Mouse (Mus musculus) embryonic facial prominence, embryonic 10.5 days (tissue): ENCODE measurements around the gene Gm4969. TPM values are rescaled to one million over a fixed set of nuclear protein-coding genes. Genes with fewer than 3 reads are reported as not detected.

Experiments used
- DNase-seq: peaks from one replicate; pipeline ENCODE4 v3.0.0-alpha.2; 2017; ENCODE audit warnings: low spot score
- H3K27ac ChIP-seq: fragments of 300-500 bp; sonication (generic); replicated peaks from 2 replicates; pipeline ENCODE4 v1.5.1; 2016; ENCODE audit warnings: mild to moderate bottlenecking
- H3K27me3 ChIP-seq: fragments of 300-500 bp; sonication (generic); replicated peaks from 2 replicates; pipeline ENCODE4 v1.6.1; 2016; ENCODE audit warnings: low read depth, mild to moderate bottlenecking; ENCODE audit not compliant: poor library complexity, severe bottlenecking
- H3K36me3 ChIP-seq: fragments of 300-500 bp; sonication (generic); replicated peaks from 2 replicates; pipeline ENCODE4 v1.6.1; 2016; ENCODE audit warnings: mild to moderate bottlenecking, moderate library complexity
- H3K4me1 ChIP-seq: fragments of 300-500 bp; sonication (generic); 2 replicates; pipeline ENCODE4 v1.6.1; 2016
- H3K4me3 ChIP-seq: fragments of 300-500 bp; sonication (generic); 2 replicates; pipeline ENCODE4 v1.5.1; 2016; ENCODE audit warnings: mild to moderate bottlenecking, moderate library complexity
- H3K9me3 ChIP-seq: fragments of 300-500 bp; sonication (generic); 2 replicates; pipeline ENCODE4 v1.6.1; 2016; ENCODE audit warnings: mild to moderate bottlenecking
- WGBS: fragments of 180-500 bp; shearing (Covaris S2); methylation state at CpG from one replicate; pipeline ENCODE4 v1.1.7; 2016; 5-methylcytosine and 5-hydroxymethylcytosine counted together
- polyA plus RNA-seq: library from polyadenylated mRNA; unstranded; fragments of >200 nt; fragmentation: Nextera tagmentation; extraction: Ambion mirVana; gene quantifications from 2 replicates; pipeline ENCODE4 v1.2.1, GENCODE M21; 2016

Gene Gm4969
- polyA plus RNA-seq, 1 experiment from 2014 or later, result 1.9 TPM

GRCm38 (mm10) chr7:19088813-19089212 is 29.4 kb downstream of the Gm4969 start:
- no peaks in the 10 kb centered on the region for H3K9me3 ChIP-seq
- peaks cover 69% of the 10 kb centered on the region for H3K36me3 ChIP-seq
- peak; percentile 78 for DNase-seq
- peaks cover 40% of the 10 kb centered on the region for H3K27me3 ChIP-seq
- no peak overlapping the region for H3K27ac ChIP-seq
- 42% methylated on average over 10 of the region's 10 CpGs for WGBS
- 0 out of 2 replicates have a peak overlapping the region, but pooled peaks have one; percentile 2 for H3K4me3 ChIP-seq
- H3K4me1 ChIP-seq, result peaks cover 55% of the 10 kb centered on the region

DNA sequence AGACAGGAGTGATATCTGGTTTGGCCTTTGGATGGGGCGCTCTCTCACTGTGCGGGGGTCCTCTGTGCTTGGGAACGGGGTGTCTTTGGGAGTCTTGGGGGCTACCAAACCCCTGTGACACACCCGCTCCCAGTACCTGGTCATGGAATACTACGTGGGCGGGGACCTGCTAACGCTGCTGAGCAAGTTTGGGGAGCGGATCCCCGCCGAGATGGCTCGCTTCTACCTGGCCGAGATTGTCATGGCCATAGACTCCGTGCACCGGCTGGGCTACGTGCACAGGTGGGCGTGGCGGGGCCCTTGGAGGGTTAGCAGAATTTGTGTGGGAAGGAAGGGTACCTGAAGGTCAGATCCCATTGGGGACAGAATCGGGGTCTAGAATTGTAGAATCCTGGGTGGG is 31.4 kb downstream of the Gm4969 start:
- Histone ChIP-seq H3K27me3 (peaks cover 32% of the 10 kb centered on the region), H3K27ac (no peak overlapping the region), H3K9me3 (no peaks in the 10 kb centered on the region), H3K36me3 (peaks cover 87% of the 10 kb centered on the region), H3K4me1 (peaks cover 58% of the 10 kb centered on the region), H3K4me3 (no peak overlapping the region)
- WGBS, result 58% methylated on average over 18 of the region's 18 CpGs
- no peak for DNase-seq

GRCm38 (mm10) chr7:19086042-19086441 is 32.1 kb downstream of the Gm4969 start:
- Histone ChIP-seq H3K27me3 (peaks cover 24% of the 10 kb centered on the region), H3K27ac (no peak overlapping the region), H3K4me1 (peaks cover 55% of the 10 kb centered on the region), H3K36me3 (peaks cover 87% of the 10 kb centered on the region), H3K9me3 (no peaks in the 10 kb centered on the region), H3K4me3 (peak overlapping the region; percentile 36)
- peak; percentile 68 for DNase-seq
- WGBS, result 7% methylated on average over 14 of the region's 14 CpGs

GRCm38 (mm10) chr7:19085495-19085894 is 32.7 kb downstream of the Gm4969 start:
- peaks cover 19% of the 10 kb centered on the region for H3K27me3 ChIP-seq
- peaks cover 55% of the 10 kb centered on the region for H3K4me1 ChIP-seq
- no peak for DNase-seq
- peaks cover 87% of the 10 kb centered on the region for H3K36me3 ChIP-seq
- H3K27ac ChIP-seq, result peak overlapping the region; percentile 40; the same call in 1 of the 2 replicates
- H3K9me3 ChIP-seq, result no peaks in the 10 kb centered on the region
- peak overlapping the region; percentile 36 for H3K4me3 ChIP-seq
- 10% methylated on average over 6 of the region's 6 CpGs for WGBS

GRCm38 (mm10) chr7:19084921-19085473 is 33.2 kb downstream of the Gm4969 start:
- no peaks in the 10 kb centered on the region for H3K9me3 ChIP-seq
- H3K36me3 ChIP-seq, result peaks cover 87% of the 10 kb centered on the region
- H3K27me3 ChIP-seq, result peaks cover 14% of the 10 kb centered on the region
- peaks cover 55% of the 10 kb centered on the region for H3K4me1 ChIP-seq
- H3K27ac ChIP-seq, result peak overlapping the region; percentile 40; the same call in 1 of the 2 replicates
- no peak for DNase-seq
- peak overlapping the region; percentile 36 for H3K4me3 ChIP-seq
- 20% methylated on average over 9 of the region's 9 CpGs for WGBS

- Histone ChIP-seq H3K4me1 (peaks cover 55% of the 10 kb centered on the region), H3K4me3 (peak overlapping the region; percentile 36), H3K27me3 (peaks cover 12% of the 10 kb centered on the region), H3K27ac (no peak overlapping the region), H3K36me3 (peaks cover 87% of the 10 kb centered on the region), H3K9me3 (no peaks in the 10 kb centered on the region)
- no peak for DNase-seq
- 74% methylated on average over 6 of the region's 6 CpGs for WGBS
Observed at GRCm38 (mm10) chr7:19084277-19084771, 33.8 kb downstream of the Gm4969 start.

DNA sequence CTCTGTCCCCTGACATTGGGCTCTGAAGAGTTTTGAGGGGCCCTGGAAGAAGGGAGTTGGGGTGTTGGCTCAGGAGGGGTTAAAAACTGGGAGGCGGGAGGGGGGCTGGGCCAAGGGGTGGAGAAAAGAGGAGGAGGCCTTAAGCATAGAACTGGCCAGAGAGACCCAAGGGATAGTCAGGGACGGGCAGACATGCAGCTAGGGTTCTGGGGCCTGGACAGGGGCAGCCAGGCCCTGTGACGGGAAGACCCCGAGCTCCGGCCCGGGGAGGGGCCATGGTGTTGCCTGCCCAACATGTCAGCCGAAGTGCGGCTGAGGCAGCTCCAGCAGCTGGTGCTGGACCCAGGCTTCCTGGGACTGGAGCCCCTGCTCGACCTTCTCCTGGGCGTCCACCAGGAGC is 34.5 kb downstream of the Gm4969 start, which contains the start of gene Dmpk:
Gene Dmpk, plus strand, starts transcription at position 149 of the 400 bp plus-strand sequence.
- H3K9me3 ChIP-seq, result no peaks in the 10 kb centered on the region
- H3K36me3 ChIP-seq, result peaks cover 89% of the 10 kb centered on the region
- H3K27ac ChIP-seq, result no peak within 1 kb of the TSS; the same call in 1 of the 2 replicates
- DNase-seq, result no peak
- peak within 1 kb of the TSS; percentile 36 for H3K4me3 ChIP-seq
- H3K27me3 ChIP-seq, result peaks cover 12% of the 10 kb centered on the region
- WGBS, result 57% methylated on average over 10 of the region's 10 CpGs
- H3K4me1 ChIP-seq, result peaks cover 55% of the 10 kb centered on the region

GRCm38 (mm10) chr7:19083096-19083495 is 35.1 kb downstream of the Gm4969 start:
- H3K4me3 ChIP-seq, result peak overlapping the region; percentile 36; the same call in 1 of the 2 replicates
- H3K36me3 ChIP-seq, result peaks cover 89% of the 10 kb centered on the region

GRCm38 (mm10) chr7:19082171-19082570 is 36.0 kb downstream of the Gm4969 start:
- H3K27me3 ChIP-seq, result peaks cover 10% of the 10 kb centered on the region
- peaks cover 66% of the 10 kb centered on the region for H3K4me1 ChIP-seq
- DNase-seq, result no peak
- peak overlapping the region; percentile 3; the same call in 1 of the 2 replicates for H3K4me3 ChIP-seq
- no peak overlapping the region for H3K27ac ChIP-seq
- WGBS, result 83% methylated on average over 4 of the region's 4 CpGs
- peaks cover 86% of the 10 kb centered on the region for H3K36me3 ChIP-seq
- H3K9me3 ChIP-seq, result no peaks in the 10 kb centered on the region

More at GRCm38 (mm10) chr7:19083096-19083495, 35.1 kb downstream of the Gm4969 start:
- WGBS, result 65% methylated on average over 6 of the region's 6 CpGs
- Histone ChIP-seq H3K9me3 (no peaks in the 10 kb centered on the region), H3K4me1 (peaks cover 57% of the 10 kb centered on the region), H3K27me3 (peaks cover 12% of the 10 kb centered on the region), H3K27ac (no peak overlapping the region)
- DNase-seq, result no peak

- Histone ChIP-seq H3K4me1 (peaks cover 61% of the 10 kb centered on the region), H3K27ac (no peak overlapping the region), H3K36me3 (peaks cover 76% of the 10 kb centered on the region), H3K9me3 (no peaks in the 10 kb centered on the region), H3K4me3 (0 out of 2 replicates have a peak overlapping the region, but pooled peaks have one; percentile 0), H3K27me3 (no peaks in the 10 kb centered on the region)
- 87% methylated on average over 19 of the region's 19 CpGs for WGBS
- DNase-seq, result no peak
Observed at GRCm38 (mm10) chr7:19080451-19080950, 37.7 kb downstream of the Gm4969 start.

DNA sequence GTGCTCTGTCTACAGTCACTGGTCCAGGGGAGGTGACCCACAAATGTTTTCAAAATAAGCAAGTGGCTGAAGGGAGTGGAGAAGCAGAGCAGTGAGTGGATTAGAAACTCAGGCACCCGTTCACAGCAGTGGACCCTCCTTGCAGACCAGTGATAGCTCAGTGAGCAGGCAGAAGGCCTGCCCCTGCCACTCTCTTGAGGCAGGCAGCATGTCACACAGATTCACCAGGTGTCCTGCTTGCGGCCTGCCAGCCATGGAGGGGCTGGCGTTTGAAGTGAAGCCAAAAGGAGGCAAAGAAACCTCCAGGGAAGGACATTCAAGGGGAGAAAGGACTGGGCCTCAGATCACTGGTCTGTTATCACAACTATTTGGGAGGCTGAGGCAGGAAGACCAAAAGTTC is 39.4 kb downstream of the Gm4969 start:
- Histone ChIP-seq H3K27ac (no peak overlapping the region), H3K4me1 (peaks cover 49% of the 10 kb centered on the region), H3K4me3 (no peak overlapping the region), H3K36me3 (peaks cover 63% of the 10 kb centered on the region), H3K9me3 (no peaks in the 10 kb centered on the region), H3K27me3 (no peaks in the 10 kb centered on the region)
- WGBS, result 89% methylated on average over 3 of the region's 3 CpGs
- DNase-seq, result no peak

DNA sequence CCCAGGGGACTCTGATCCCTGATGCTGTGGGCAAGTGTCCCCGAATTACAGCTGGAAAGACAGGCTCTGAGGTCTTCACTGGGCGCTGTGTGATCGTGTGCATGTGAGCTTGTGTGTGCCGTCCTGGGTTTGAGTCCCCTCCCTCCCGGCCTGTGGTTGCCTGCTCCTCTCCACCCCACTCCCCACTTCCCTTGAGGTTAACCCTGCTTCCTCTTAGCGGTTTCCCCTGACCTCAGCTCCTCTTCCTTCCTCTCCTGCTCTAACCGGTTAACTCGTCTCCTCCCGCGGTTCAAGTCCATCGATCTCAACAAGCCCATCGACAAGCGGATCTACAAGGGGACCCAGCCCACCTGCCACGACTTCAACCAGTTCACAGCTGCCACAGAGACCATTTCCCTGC is 40.4 kb downstream of the Gm4969 start:
- H3K4me1 ChIP-seq, result peaks cover 39% of the 10 kb centered on the region
- 77% methylated on average over 14 of the region's 14 CpGs for WGBS
- H3K36me3 ChIP-seq, result peaks cover 53% of the 10 kb centered on the region
- H3K27me3 ChIP-seq, result no peaks in the 10 kb centered on the region
- H3K27ac ChIP-seq, result no peak overlapping the region
- no peak for DNase-seq
- H3K4me3 ChIP-seq, result peak overlapping the region; percentile 99
- H3K9me3 ChIP-seq, result no peaks in the 10 kb centered on the region

DNA sequence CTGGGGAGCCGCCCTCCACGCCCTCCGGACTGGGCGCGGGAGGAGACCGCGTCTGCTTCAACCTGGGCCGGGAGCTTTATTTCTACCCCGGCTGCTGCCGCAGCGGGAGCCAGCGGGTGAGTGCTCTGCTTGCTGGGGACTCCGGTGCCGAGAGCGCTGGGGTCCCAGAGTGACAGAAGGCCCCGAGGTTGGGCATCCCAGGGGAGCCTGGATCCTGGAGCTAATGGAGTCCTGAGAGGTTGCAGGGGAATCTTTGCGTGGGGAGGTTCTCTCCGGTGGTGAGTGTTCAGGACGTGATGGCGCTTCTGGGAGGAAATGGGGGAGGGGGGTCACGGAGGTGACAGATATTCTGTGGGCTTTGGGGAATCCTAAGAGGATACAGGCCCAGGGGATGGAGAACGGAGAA is 41.6 kb downstream of the Gm4969 start:
- peak overlapping the region; percentile 99 for H3K4me3 ChIP-seq
- no peaks in the 10 kb centered on the region for H3K27me3 ChIP-seq
- H3K27ac ChIP-seq, result peak overlapping the region; percentile 93
- DNase-seq, result peak; percentile 46
- under 1% methylated on average over 22 of the region's 22 CpGs for WGBS
- H3K4me1 ChIP-seq, result peaks cover 27% of the 10 kb centered on the region
- H3K36me3 ChIP-seq, result peaks cover 41% of the 10 kb centered on the region
- no peaks in the 10 kb centered on the region for H3K9me3 ChIP-seq
